Mouse (Mus musculus): ENCODE results near the gene Cux1. TPM values are rescaled to one million over a fixed set of nuclear protein-coding genes. Genes with fewer than 3 reads are reported as not detected.

Cux1 gene
- polyA plus RNA-seq, 1 experiment from 2014 or later: 146 TPM

DNA sequence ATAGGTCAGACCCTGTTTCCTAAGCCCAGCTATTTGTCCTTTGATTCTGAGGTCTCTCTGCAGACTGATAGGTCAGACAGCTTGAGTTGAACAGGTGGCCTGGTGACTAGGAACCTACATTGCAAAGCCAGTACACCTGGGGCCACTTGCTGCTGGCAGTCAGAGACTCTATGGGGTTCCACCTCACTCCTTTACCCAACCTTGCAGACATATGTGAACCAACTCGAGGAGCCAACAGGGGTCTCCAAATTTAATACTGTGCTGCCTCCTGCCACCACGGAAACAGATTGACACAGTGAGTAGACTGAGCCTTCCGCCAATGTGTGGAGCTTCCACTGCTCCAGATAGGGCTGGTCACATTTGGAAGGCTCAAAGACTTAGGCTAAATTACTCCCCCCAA, 78.6 kb downstream of the Cux1 start:
- Histone ChIP-seq H3K4me2 (replicated peaks) (no peak overlapping the region), H3K27me3 (no peaks in the 10 kb centered on the region), H3K4me1 (peaks cover 23% of the 10 kb centered on the region), H3K27ac (replicated peaks) (no peak overlapping the region), H3K9me3 (no peaks in the 10 kb centered on the region), H3K4me3 (no peak overlapping the region), H3K9ac (replicated peaks) (no peak overlapping the region), H3K36me3 (peaks cover 1% of the 10 kb centered on the region)
- 76% methylated on average over 3 of the region's 3 CpGs for WGBS
- no peak for ATAC-seq (replicated peaks)

- no peak overlapping the region for H3K9ac ChIP-seq (replicated peaks)
- 85% methylated on average over 1 of the region's 1 CpGs for WGBS
- 0 out of 2 replicates have a peak overlapping the region, but pooled peaks have one; percentile 68 for H3K27ac ChIP-seq (replicated peaks)
- no peaks in the 10 kb centered on the region for H3K9me3 ChIP-seq
- no peaks in the 10 kb centered on the region for H3K27me3 ChIP-seq
- no peak overlapping the region for H3K4me3 ChIP-seq
- H3K4me2 ChIP-seq (replicated peaks): no peak overlapping the region
- ATAC-seq (replicated peaks): no peak
- peaks cover 23% of the 10 kb centered on the region for H3K4me1 ChIP-seq
- H3K36me3 ChIP-seq: peaks cover 5% of the 10 kb centered on the region
Measured at GRCm38 (mm10) chr5:136488223-136488622, 79.1 kb downstream of the Cux1 start.

DNA sequence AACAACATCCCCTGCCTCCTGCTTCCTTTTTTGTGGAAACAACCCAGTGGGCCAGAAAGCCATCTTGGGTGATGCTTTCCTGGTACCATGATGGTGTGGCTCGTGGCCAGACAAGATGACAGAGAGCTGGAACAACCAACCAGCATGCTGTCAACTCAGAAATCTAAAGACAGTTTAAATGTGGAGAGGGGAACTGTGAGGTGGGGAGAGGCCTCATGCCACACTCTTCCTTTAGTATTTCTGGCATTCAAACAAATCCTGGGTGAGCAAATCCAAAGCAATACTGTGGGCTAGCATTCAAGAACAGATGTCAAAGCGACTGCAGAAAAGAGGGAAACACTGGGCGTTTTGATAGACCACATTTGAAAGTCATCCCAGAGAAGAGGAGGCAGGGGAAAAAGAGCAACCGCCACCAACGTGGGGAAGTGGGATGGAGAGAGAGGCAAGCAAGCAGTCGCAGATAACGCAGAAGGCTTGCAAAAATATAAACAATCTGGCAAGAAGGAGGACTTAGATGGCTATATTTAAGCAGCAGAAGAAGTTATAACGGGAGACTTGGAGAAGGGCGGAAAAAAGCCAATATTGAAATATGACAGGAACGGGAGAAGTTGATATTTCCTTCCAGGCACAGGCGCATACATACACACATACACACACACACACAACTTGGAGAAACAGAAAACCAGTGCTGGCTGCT, 79.7 kb downstream of the Cux1 start:
- H3K9me3 ChIP-seq: no peaks in the 10 kb centered on the region
- no peak overlapping the region for H3K4me2 ChIP-seq (replicated peaks)
- peaks cover 5% of the 10 kb centered on the region for H3K36me3 ChIP-seq
- no peak overlapping the region for H3K9ac ChIP-seq (replicated peaks)
- no peak overlapping the region for H3K4me3 ChIP-seq
- peak; percentile 78 for ATAC-seq (replicated peaks)
- H3K27ac ChIP-seq (replicated peaks): peak overlapping the region; percentile 68
- 51% methylated on average over 11 of the region's 11 CpGs for WGBS
- H3K4me1 ChIP-seq: peaks cover 23% of the 10 kb centered on the region
- no peaks in the 10 kb centered on the region for H3K27me3 ChIP-seq

DNA sequence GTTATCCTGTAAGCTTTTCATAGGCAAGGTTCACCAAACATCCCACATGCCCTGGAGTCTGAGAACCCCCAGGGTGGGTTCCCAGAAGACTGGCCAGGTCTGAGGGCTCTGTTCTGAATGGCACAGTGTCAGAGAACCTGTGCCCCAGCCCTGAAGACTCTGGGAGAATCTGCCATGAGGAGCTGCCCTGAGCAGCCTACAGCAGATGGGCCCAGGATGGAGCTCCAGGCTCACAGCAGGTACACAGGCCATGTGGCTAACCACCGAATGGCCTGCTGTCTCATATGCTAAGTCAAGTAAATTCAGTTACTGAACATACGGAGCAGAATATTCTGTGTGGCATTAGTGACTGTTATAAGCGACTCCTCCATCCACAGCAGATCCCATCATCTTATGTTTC, 80.9 kb downstream of the Cux1 start:
- Histone ChIP-seq H3K27ac (replicated peaks) (peak overlapping the region; percentile 27; the same call in 1 of the 2 replicates), H3K4me1 (peaks cover 23% of the 10 kb centered on the region), H3K9ac (replicated peaks) (no peak overlapping the region), H3K36me3 (peaks cover 5% of the 10 kb centered on the region), H3K4me3 (no peak overlapping the region), H3K4me2 (replicated peaks) (no peak overlapping the region), H3K27me3 (no peaks in the 10 kb centered on the region), H3K9me3 (no peaks in the 10 kb centered on the region)
- 76% methylated on average over 3 of the region's 3 CpGs for WGBS
- no peak for ATAC-seq (replicated peaks)

DNA sequence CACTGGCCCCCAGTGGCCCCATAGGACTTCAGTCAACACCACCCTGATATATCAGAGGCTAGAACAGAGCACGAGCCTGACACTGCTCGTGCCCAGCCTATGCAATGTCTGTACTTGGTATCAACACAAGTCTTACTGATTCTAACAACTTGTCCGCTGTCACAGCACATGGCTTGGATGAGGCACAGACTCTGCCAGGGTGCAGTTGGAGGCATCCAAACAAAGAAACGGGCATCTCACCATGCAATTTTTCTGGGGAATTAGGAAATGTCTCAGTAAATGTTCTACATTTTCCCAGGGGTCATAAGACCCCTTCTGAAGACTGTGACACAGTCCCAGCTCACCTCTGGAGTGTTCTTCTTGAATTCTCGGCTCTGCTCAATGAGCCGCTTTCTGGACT, 81.9 kb downstream of the Cux1 start:
- H3K9me3 ChIP-seq: no peaks in the 10 kb centered on the region
- H3K4me3 ChIP-seq: no peak overlapping the region
- peaks cover 23% of the 10 kb centered on the region for H3K4me1 ChIP-seq
- no peak overlapping the region for H3K9ac ChIP-seq (replicated peaks)
- no peaks in the 10 kb centered on the region for H3K27me3 ChIP-seq
- no peak for ATAC-seq (replicated peaks)
- WGBS: 89% methylated on average over 6 of the region's 6 CpGs
- no peak overlapping the region for H3K4me2 ChIP-seq (replicated peaks)
- no peak overlapping the region for H3K27ac ChIP-seq (replicated peaks)
- H3K36me3 ChIP-seq: peaks cover 5% of the 10 kb centered on the region

DNA sequence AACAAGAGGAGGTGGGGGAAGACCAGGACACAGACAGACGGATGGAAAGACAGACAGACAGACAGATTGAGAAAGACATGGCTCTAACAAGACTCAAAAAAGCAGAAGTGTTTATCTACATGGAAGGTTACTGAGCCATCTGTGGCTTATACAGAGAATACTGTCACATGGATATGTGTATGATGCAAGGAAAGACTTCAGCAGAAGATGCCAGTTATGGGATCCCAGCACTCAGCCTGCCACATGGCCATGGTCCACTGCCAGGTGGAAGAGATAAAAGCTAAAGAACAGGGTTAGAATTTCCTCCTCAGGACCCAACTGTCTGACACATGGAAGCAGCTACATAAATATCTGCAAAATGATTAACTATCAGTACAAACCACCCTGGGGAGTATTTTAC, 84.9 kb downstream of the Cux1 start:
- H3K4me2 ChIP-seq (replicated peaks): no peak overlapping the region
- WGBS: 76% methylated on average over 1 of the region's 1 CpGs
- no peaks in the 10 kb centered on the region for H3K9me3 ChIP-seq
- no peak overlapping the region for H3K4me3 ChIP-seq
- no peak for ATAC-seq (replicated peaks)
- no peaks in the 10 kb centered on the region for H3K27me3 ChIP-seq
- H3K9ac ChIP-seq (replicated peaks): no peak overlapping the region
- peaks cover 7% of the 10 kb centered on the region for H3K36me3 ChIP-seq
- peaks cover 6% of the 10 kb centered on the region for H3K4me1 ChIP-seq
- H3K27ac ChIP-seq (replicated peaks): no peak overlapping the region

DNA sequence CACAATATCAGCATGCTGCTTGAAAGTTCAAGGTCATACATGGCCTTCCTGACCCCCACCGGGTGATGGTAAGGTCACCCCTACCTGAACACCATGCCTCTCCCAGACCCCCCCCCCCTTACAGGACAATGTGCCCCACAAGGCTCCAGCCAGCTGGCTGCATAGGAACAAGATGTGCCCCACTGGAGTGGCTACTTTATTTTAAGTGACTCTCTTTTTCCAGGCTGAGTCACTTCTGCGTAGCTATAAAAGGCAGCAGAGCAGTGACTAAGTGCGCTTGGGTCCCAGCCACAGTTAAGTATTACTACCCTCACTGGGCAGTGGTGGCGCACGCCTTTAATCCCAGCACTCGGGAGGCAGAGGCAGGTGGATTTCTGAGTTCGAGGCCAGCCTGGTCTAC, 86.7 kb downstream of the Cux1 start:
- H3K4me2 ChIP-seq (replicated peaks): no peak overlapping the region
- peaks cover 7% of the 10 kb centered on the region for H3K36me3 ChIP-seq
- 95% methylated on average over 7 of the region's 7 CpGs for WGBS
- no peak overlapping the region for H3K27ac ChIP-seq (replicated peaks)
- no peaks in the 10 kb centered on the region for H3K27me3 ChIP-seq
- peaks cover 9% of the 10 kb centered on the region; the same call in 1 of the 2 replicates for H3K4me1 ChIP-seq
- no peaks in the 10 kb centered on the region for H3K9me3 ChIP-seq
- H3K9ac ChIP-seq (replicated peaks): no peak overlapping the region
- no peak for ATAC-seq (replicated peaks)
- H3K4me3 ChIP-seq: no peak overlapping the region

DNA sequence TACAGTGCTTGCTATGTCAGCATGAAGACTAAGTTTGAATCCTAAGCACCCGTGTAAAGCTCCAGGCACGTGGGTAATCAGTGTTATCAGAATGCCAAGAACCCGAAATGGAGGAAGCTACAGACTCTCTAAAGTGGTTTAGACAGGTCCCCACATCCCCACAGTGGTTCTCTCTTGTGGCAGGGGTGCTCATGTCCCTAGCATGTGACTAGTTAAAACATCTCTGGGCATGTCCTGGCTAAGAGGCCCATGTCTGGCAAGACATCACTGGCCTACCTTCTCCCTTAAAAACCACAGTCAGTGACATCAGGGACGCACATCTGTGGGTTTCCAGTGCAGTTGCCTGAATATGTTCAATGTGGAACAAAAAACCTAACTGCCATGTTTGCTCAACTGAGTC, 87.5 kb downstream of the Cux1 start:
- WGBS: 93% methylated on average over 4 of the region's 4 CpGs
- Histone ChIP-seq H3K27ac (replicated peaks) (no peak overlapping the region), H3K4me1 (peaks cover 9% of the 10 kb centered on the region; the same call in 1 of the 2 replicates), H3K4me3 (no peak overlapping the region), H3K9me3 (no peaks in the 10 kb centered on the region), H3K27me3 (no peaks in the 10 kb centered on the region), H3K36me3 (peaks cover 7% of the 10 kb centered on the region), H3K9ac (replicated peaks) (no peak overlapping the region), H3K4me2 (replicated peaks) (no peak overlapping the region)
- ATAC-seq (replicated peaks): no peak

GRCm38 (mm10) chr5:136479024-136479763, 88.1 kb downstream of the Cux1 start:
- WGBS: 91% methylated on average over 6 of the region's 6 CpGs
- Histone ChIP-seq H3K4me2 (replicated peaks) (no peak overlapping the region), H3K4me1 (peaks cover 9% of the 10 kb centered on the region; the same call in 1 of the 2 replicates), H3K27ac (replicated peaks) (no peak overlapping the region), H3K27me3 (no peaks in the 10 kb centered on the region), H3K4me3 (no peak overlapping the region), H3K9ac (replicated peaks) (no peak overlapping the region), H3K9me3 (no peaks in the 10 kb centered on the region), H3K36me3 (peaks cover 7% of the 10 kb centered on the region)
- ATAC-seq (replicated peaks): no peak

- Histone ChIP-seq H3K9me3 (no peaks in the 10 kb centered on the region), H3K4me3 (no peak overlapping the region), H3K4me2 (replicated peaks) (no peak overlapping the region), H3K9ac (replicated peaks) (no peak overlapping the region), H3K27me3 (no peaks in the 10 kb centered on the region), H3K4me1 (peaks cover 17% of the 10 kb centered on the region), H3K27ac (replicated peaks) (no peak overlapping the region), H3K36me3 (0 out of 2 replicates have a peak, but pooled peaks cover 2% of the 10 kb centered on the region)
- WGBS: 88% methylated on average over 3 of the region's 3 CpGs
- no peak for ATAC-seq (replicated peaks)
Measured at GRCm38 (mm10) chr5:136476272-136476671, 91.0 kb downstream of the Cux1 start.

GRCm38 (mm10) chr5:136475161-136475560, 92.1 kb downstream of the Cux1 start:
- Histone ChIP-seq H3K27ac (replicated peaks) (no peak overlapping the region), H3K4me2 (replicated peaks) (no peak overlapping the region), H3K36me3 (0 out of 2 replicates have a peak, but pooled peaks cover 2% of the 10 kb centered on the region), H3K9ac (replicated peaks) (no peak overlapping the region), H3K27me3 (no peaks in the 10 kb centered on the region), H3K4me3 (no peak overlapping the region), H3K9me3 (no peaks in the 10 kb centered on the region), H3K4me1 (peaks cover 17% of the 10 kb centered on the region)
- 89% methylated on average over 1 of the region's 1 CpGs for WGBS
- no peak for ATAC-seq (replicated peaks)

GRCm38 (mm10) chr5:136474086-136474485, 93.2 kb downstream of the Cux1 start:
- no peak overlapping the region for H3K27ac ChIP-seq (replicated peaks)
- no peaks in the 10 kb centered on the region for H3K27me3 ChIP-seq
- no peaks in the 10 kb centered on the region for H3K9me3 ChIP-seq

More at GRCm38 (mm10) chr5:136474086-136474485, 93.2 kb downstream of the Cux1 start:
- H3K4me2 ChIP-seq (replicated peaks): no peak overlapping the region
- no peak overlapping the region for H3K9ac ChIP-seq (replicated peaks)
- no peak overlapping the region for H3K4me3 ChIP-seq
- WGBS: 89% methylated on average over 3 of the region's 3 CpGs
- no peak for ATAC-seq (replicated peaks)
- peaks cover 22% of the 10 kb centered on the region for H3K4me1 ChIP-seq
- 0 out of 2 replicates have a peak, but pooled peaks cover 2% of the 10 kb centered on the region for H3K36me3 ChIP-seq
